Mouse (Mus musculus): ENCODE data around the gene Higd1c. TPM values are rescaled to one million over a fixed set of nuclear protein-coding genes. Genes with fewer than 3 reads are reported as not detected.

Higd1c gene
- polyA plus RNA-seq, 1 experiment from 2014 or later: not detected

- 3% methylated on average over 14 of the region's 14 CpGs for WGBS
- Histone ChIP-seq H3K4me1 (ENCODE audit: control insufficient read depth, insufficient read depth, low read length) (peaks cover 3% of the 10 kb centered on the region; the same call in 1 of the 2 replicates), H3K27me3 (ENCODE audit: control insufficient read depth, insufficient read depth, low read length) (no peaks in the 10 kb centered on the region; the same call in 1 of the 2 replicates), H3K9ac (replicated peaks; ENCODE audit: low read length) (no peak overlapping the region; the same call in 1 of the 2 replicates), H3K36me3 (replicated peaks; ENCODE audit: control insufficient read depth, insufficient read depth, low read depth, low read length) (no peaks in the 10 kb centered on the region), H3K9me3 (replicated peaks; ENCODE audit: control insufficient read depth, low read length) (no peaks in the 10 kb centered on the region), H3K27ac (replicated peaks; ENCODE audit: low read depth, low read length) (no peak overlapping the region), H3K4me2 (ENCODE audit: low read depth, low read length) (peak overlapping the region; percentile 90), H3K4me3 (ENCODE audit: low read depth, low read length) (peak overlapping the region; percentile 17)
- DNase-seq (ENCODE audit: low spot score) (peak; percentile 48), ATAC-seq (replicated peaks; ENCODE audit: insufficient number of reproducible peaks, low FRiP score, low TSS enrichment, low read depth) (no peak)
Measured at GRCm38 (mm10) chr15:100423916-100424315, 59.6 kb downstream of the Higd1c start.

GRCm38 (mm10) chr15:100424396-100425122, 60.2 kb downstream of the Higd1c start, which contains the start of gene Slc11a2:
Gene Slc11a2 (minus strand): TSS chr15:100425072.
- 24% methylated on average over 17 of the region's 17 CpGs for WGBS
- Histone ChIP-seq H3K9me3 (replicated peaks; ENCODE audit: control insufficient read depth, low read length) (no peaks in the 10 kb centered on the region), H3K9ac (replicated peaks; ENCODE audit: low read length) (peak within 1 kb of the TSS; percentile 8), H3K4me3 (ENCODE audit: low read depth, low read length) (peak within 1 kb of the TSS; percentile 17), H3K36me3 (replicated peaks; ENCODE audit: control insufficient read depth, insufficient read depth, low read depth, low read length) (no peaks in the 10 kb centered on the region), H3K27ac (replicated peaks; ENCODE audit: low read depth, low read length) (no peak within 1 kb of the TSS), H3K4me2 (ENCODE audit: low read depth, low read length) (peak within 1 kb of the TSS; percentile 90), H3K4me1 (ENCODE audit: control insufficient read depth, insufficient read depth, low read length) (peaks cover 3% of the 10 kb centered on the region; the same call in 1 of the 2 replicates), H3K27me3 (ENCODE audit: control insufficient read depth, insufficient read depth, low read length) (no peaks in the 10 kb centered on the region; the same call in 1 of the 2 replicates)
- no peak for ATAC-seq (replicated peaks; ENCODE audit: insufficient number of reproducible peaks, low FRiP score, low TSS enrichment, low read depth)
- peak; percentile 36 for DNase-seq (ENCODE audit: low spot score)

- no peak overlapping the region for H3K27ac ChIP-seq (replicated peaks; ENCODE audit: low read depth, low read length)
- H3K9ac ChIP-seq (replicated peaks; ENCODE audit: low read length): no peak overlapping the region
- no peak for DNase-seq (ENCODE audit: low spot score)
- no peaks in the 10 kb centered on the region for H3K9me3 ChIP-seq (replicated peaks; ENCODE audit: control insufficient read depth, low read length)
- H3K4me3 ChIP-seq (ENCODE audit: low read depth, low read length): no peak overlapping the region
- H3K4me2 ChIP-seq (ENCODE audit: low read depth, low read length): no peak overlapping the region
- 82% methylated on average over 13 of the region's 13 CpGs for WGBS
- no peaks in the 10 kb centered on the region; the same call in 1 of the 2 replicates for H3K27me3 ChIP-seq (ENCODE audit: control insufficient read depth, insufficient read depth, low read length)
- ATAC-seq (replicated peaks; ENCODE audit: insufficient number of reproducible peaks, low FRiP score, low TSS enrichment, low read depth): no peak
- H3K36me3 ChIP-seq (replicated peaks; ENCODE audit: control insufficient read depth, insufficient read depth, low read depth, low read length): no peaks in the 10 kb centered on the region
- H3K4me1 ChIP-seq (ENCODE audit: control insufficient read depth, insufficient read depth, low read length): no peaks in the 10 kb centered on the region
Measured at GRCm38 (mm10) chr15:100428296-100428905, 64.1 kb downstream of the Higd1c start.

GRCm38 (mm10) chr15:100429959-100430565, 65.7 kb downstream of the Higd1c start:
- Histone ChIP-seq H3K9me3 (replicated peaks; ENCODE audit: control insufficient read depth, low read length) (no peaks in the 10 kb centered on the region), H3K4me3 (ENCODE audit: low read depth, low read length) (no peak overlapping the region), H3K4me1 (ENCODE audit: control insufficient read depth, insufficient read depth, low read length) (no peaks in the 10 kb centered on the region), H3K9ac (replicated peaks; ENCODE audit: low read length) (no peak overlapping the region), H3K27ac (replicated peaks; ENCODE audit: low read depth, low read length) (no peak overlapping the region), H3K36me3 (replicated peaks; ENCODE audit: control insufficient read depth, insufficient read depth, low read depth, low read length) (no peaks in the 10 kb centered on the region), H3K27me3 (ENCODE audit: control insufficient read depth, insufficient read depth, low read length) (no peaks in the 10 kb centered on the region), H3K4me2 (ENCODE audit: low read depth, low read length) (no peak overlapping the region)
- 79% methylated on average over 11 of the region's 11 CpGs for WGBS
- no peak for DNase-seq (ENCODE audit: low spot score)
- ATAC-seq (replicated peaks; ENCODE audit: insufficient number of reproducible peaks, low FRiP score, low TSS enrichment, low read depth): no peak

GRCm38 (mm10) chr15:100433234-100433633, 68.9 kb downstream of the Higd1c start:
- DNase-seq (ENCODE audit: low spot score) (no peak), ATAC-seq (replicated peaks; ENCODE audit: insufficient number of reproducible peaks, low FRiP score, low TSS enrichment, low read depth) (no peak)
- Histone ChIP-seq H3K27me3 (ENCODE audit: control insufficient read depth, insufficient read depth, low read length) (no peaks in the 10 kb centered on the region), H3K27ac (replicated peaks; ENCODE audit: low read depth, low read length) (no peak overlapping the region), H3K9me3 (replicated peaks; ENCODE audit: control insufficient read depth, low read length) (no peaks in the 10 kb centered on the region), H3K4me1 (ENCODE audit: control insufficient read depth, insufficient read depth, low read length) (no peaks in the 10 kb centered on the region), H3K4me2 (ENCODE audit: low read depth, low read length) (no peak overlapping the region), H3K36me3 (replicated peaks; ENCODE audit: control insufficient read depth, insufficient read depth, low read depth, low read length) (no peaks in the 10 kb centered on the region), H3K9ac (replicated peaks; ENCODE audit: low read length) (no peak overlapping the region), H3K4me3 (ENCODE audit: low read depth, low read length) (no peak overlapping the region)
- WGBS: 71% methylated on average over 4 of the region's 4 CpGs

Other genes with a start within 250 kb of the Higd1c start
- 36.3 and 37.0 TPM in 2 replicates for gene Atf1, start 136.7 kb upstream of the Higd1c start, polyA plus RNA-seq (2014; fragmentation: Nextera tagmentation; extraction: Ambion mirVana)
- gene Tmprss12, start 83.7 kb upstream of the Higd1c start, polyA plus RNA-seq (2014; fragmentation: Nextera tagmentation; extraction: Ambion mirVana): not detected in 2 replicates
- 4.8 and 4.9 TPM in 2 replicates for gene Mettl7a1, start 60.4 kb upstream of the Higd1c start, polyA plus RNA-seq (2014; fragmentation: Nextera tagmentation; extraction: Ambion mirVana)
- 0.17 TPM in 2 replicates for gene Mettl7a3, start 29.6 kb upstream of the Higd1c start, polyA plus RNA-seq (2014; fragmentation: Nextera tagmentation; extraction: Ambion mirVana)
- gene Methig1, start 11.4 kb upstream of the Higd1c start, polyA plus RNA-seq (2014; fragmentation: Nextera tagmentation; extraction: Ambion mirVana): 0.15 TPM in 1 of 2 replicates, not detected in the other
- gene Mettl7a2, start 11.3 kb upstream of the Higd1c start, polyA plus RNA-seq (2014; fragmentation: Nextera tagmentation; extraction: Ambion mirVana): not detected in 2 replicates
- 0.08 and 0.14 TPM in 2 replicates for gene Gm5475, start 57.6 kb downstream of the Higd1c start, polyA plus RNA-seq (2014; fragmentation: Nextera tagmentation; extraction: Ambion mirVana)
- 18.3 and 18.8 TPM in 2 replicates for gene Slc11a2, start 60.5 kb downstream of the Higd1c start, polyA plus RNA-seq (2014; fragmentation: Nextera tagmentation; extraction: Ambion mirVana)
- 37.2 and 40.1 TPM in 2 replicates for gene Letmd1, start 104.5 kb downstream of the Higd1c start, polyA plus RNA-seq (2014; fragmentation: Nextera tagmentation; extraction: Ambion mirVana)
- 23.0 and 24.8 TPM in 2 replicates for gene Csrnp2, start 130.9 kb downstream of the Higd1c start, polyA plus RNA-seq (2014; fragmentation: Nextera tagmentation; extraction: Ambion mirVana)
- 25.3 and 27.2 TPM in 2 replicates for gene Tfcp2, start 187.5 kb downstream of the Higd1c start, polyA plus RNA-seq (2014; fragmentation: Nextera tagmentation; extraction: Ambion mirVana)
- 5.9 TPM in 2 replicates for gene Pou6f1, start 235.4 kb downstream of the Higd1c start, polyA plus RNA-seq (2014; fragmentation: Nextera tagmentation; extraction: Ambion mirVana)

Data from embryonic facial prominence, embryonic 11.5 days (tissue).